Mouse (Mus musculus) brain, embryonic 14.5 days (tissue): Measurements from ENCODE around the gene Uso1.

Source experiments
- CTCF ChIP-seq: fragments of 200-500 bp; IDR thresholded peaks from 2 replicates; pipeline ENCODE4 v1.5.1; 2012; ENCODE audit warnings: inconsistent platforms, mild to moderate bottlenecking, moderate library complexity, borderline replicate concordance; ENCODE audit not compliant: insufficient read depth, insufficient read length; ENCODE audit errors: extremely low read depth
- POLR2A ChIP-seq: fragments of 200-500 bp; IDR thresholded peaks from 2 replicates; pipeline ENCODE4 v1.6.1; 2012; ENCODE audit warnings: mild to moderate bottlenecking, inconsistent platforms, borderline replicate concordance; ENCODE audit not compliant: poor library complexity, insufficient read depth, insufficient read length, severe bottlenecking; ENCODE audit errors: extremely low read depth

DNA sequence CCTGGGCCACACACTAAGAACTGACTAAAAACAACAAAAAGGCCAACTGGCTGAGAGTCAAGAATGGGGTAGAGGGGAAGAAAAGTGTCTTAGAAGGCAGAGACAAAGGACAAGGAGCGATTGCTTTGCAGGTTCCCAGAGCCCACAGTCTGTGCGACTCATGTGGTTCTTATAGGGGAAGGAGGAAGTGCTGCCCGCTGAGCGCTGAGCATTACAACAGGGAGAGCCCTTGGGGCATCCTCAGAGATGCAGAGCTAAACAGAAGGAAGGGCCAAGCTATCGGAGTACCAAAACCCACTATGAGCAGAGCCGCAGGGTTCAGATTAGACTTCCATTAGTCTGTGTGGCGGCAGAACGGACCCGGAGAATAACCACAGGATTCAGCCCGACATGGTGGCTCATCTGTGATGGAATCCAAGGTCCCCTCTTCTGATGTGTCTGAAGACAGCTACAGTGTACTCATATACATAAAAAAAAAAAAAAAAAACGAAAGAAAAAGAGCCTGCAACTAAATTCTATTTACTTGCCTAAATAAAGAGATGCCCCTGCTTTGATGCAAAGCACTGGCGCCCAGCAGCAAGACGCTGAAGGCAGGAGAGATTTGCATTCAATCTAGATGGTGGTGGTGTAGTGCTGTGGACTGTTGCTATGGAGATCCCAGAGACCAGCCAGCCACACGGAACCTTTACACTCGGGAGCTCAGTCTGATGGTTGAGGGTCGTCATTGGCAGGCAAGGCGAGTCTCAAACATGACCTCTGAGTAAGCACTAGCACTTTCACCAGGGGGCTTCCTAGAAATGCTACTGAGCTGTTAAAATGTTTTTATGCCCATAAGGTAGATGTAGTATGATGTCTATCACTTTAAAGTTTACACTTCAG lies 81.4 kb downstream of the Uso1 start:
- TF ChIP-seq CTCF (no peak), POLR2A (no peak)
